ENCODE assay signal across 25 mouse cellular contexts in genomic region chr3:108129804-108130203, GRCm38 (mm10). TPM values are rescaled to one million over a fixed set of nuclear protein-coding genes. Genes with fewer than 3 reads are reported as not detected.
DNase-seq lines count a peak whose midpoint lies in the region; ATAC-seq and TF ChIP-seq lines count a peak whose summit lies in the region.
"Had no signal": no experiment of that assay in that cellular context is flagged by ENCODE, and none has a peak within 500 bp of the region (broad histone marks: within the 10 kb centered on the region; RNA-seq: fewer than 3 reads in every experiment).

No protein-coding gene starts in this region.

- H3K27ac ChIP-seq in liver, embryonic 12.5 days = peak overlapping the region; percentile 75
- H3K27ac ChIP-seq in liver, embryonic 16.5 days (ENCODE audit: low read length) = peak overlapping the region; percentile 68
- no peak overlapping the region for H3K27ac ChIP-seq in forebrain, postnatal 0 days (ENCODE audit: low read depth, low read length)
- H3K27ac ChIP-seq in lung, postnatal 0 days (ENCODE audit: low read length) = no peak overlapping the region
- H3K27ac ChIP-seq in hindbrain, embryonic 11.5 days (ENCODE audit: low read depth, low read length) = no peak overlapping the region
- H3K27ac ChIP-seq: embryonic facial prominence, embryonic 13.5 days; gastrocnemius, adult 2 months; heart, embryonic 10.5 days; heart, embryonic 15.5 days; hindbrain, embryonic 15.5 days had no signal

- 35% methylated on average over 4 of the region's 4 CpGs for WGBS in liver, embryonic 12.5 days (ENCODE audit: insufficient replicate concordance)
- WGBS in liver, embryonic 16.5 days (ENCODE audit: insufficient replicate concordance) = 23% methylated on average over 4 of the region's 4 CpGs
- 95% methylated on average over 4 of the region's 4 CpGs for WGBS in forebrain, postnatal 0 days
- 86% methylated on average over 4 of the region's 4 CpGs for WGBS in lung, postnatal 0 days
- 90% methylated on average over 4 of the region's 4 CpGs for WGBS in hindbrain, embryonic 11.5 days

- ATAC-seq in erythroblast, adult 5-6 weeks (replicated peaks; ENCODE audit: low FRiP score, poor library complexity, severe bottlenecking) = no peak
- ATAC-seq in G1E (ENCODE audit: extremely low read depth, insufficient number of reproducible peaks, low FRiP score, poor library complexity, severe bottlenecking) = peak; percentile 70
- ATAC-seq in liver, embryonic 12.5 days = peak; percentile 86
- peak; percentile 80 for ATAC-seq in liver, embryonic 16.5 days (ENCODE audit: low read depth)
- no peak for ATAC-seq in forebrain, postnatal 0 days
- no peak for ATAC-seq in lung, postnatal 0 days
- no peak for ATAC-seq in hindbrain, embryonic 11.5 days (ENCODE audit: low FRiP score)
- ATAC-seq: activated CD4-positive, CD25-positive, alpha-beta regulatory T cell, adult 4 months; CD4-positive, CD25-positive, alpha-beta regulatory T cell, adult 4 months; forebrain, embryonic 16.5 days; Patski had no signal

- no peak for TF ChIP-seq EP300 in lung, postnatal 0 days (IDR thresholded peaks at IDR 0.05)

- peak overlapping the region; percentile 47 for H3K4me2 ChIP-seq in liver, embryonic 12.5 days
- peak overlapping the region; percentile 37 for H3K4me2 ChIP-seq in liver, embryonic 16.5 days (ENCODE audit: low read depth, low read length)
- no peak overlapping the region for H3K4me2 ChIP-seq in forebrain, postnatal 0 days (ENCODE audit: low read depth)
- no peak overlapping the region for H3K4me2 ChIP-seq in lung, postnatal 0 days (replicated peaks; ENCODE audit: low read depth, low read length)
- no peak overlapping the region for H3K4me2 ChIP-seq in hindbrain, embryonic 11.5 days (replicated peaks; ENCODE audit: low read depth, low read length)
- H3K4me2 ChIP-seq: embryonic facial prominence, embryonic 13.5 days; heart, embryonic 15.5 days; hindbrain, embryonic 15.5 days had no signal

- H3K4me1 ChIP-seq in erythroblast, embryonic 14.5 days (ENCODE audit: control insufficient read depth) = peaks cover 81% of the 10 kb centered on the region
- peaks cover 81% of the 10 kb centered on the region for H3K4me1 ChIP-seq in G1E (ENCODE audit: insufficient read depth, low read depth, low read length)
- H3K4me1 ChIP-seq in liver, embryonic 12.5 days = peaks cover 94% of the 10 kb centered on the region
- H3K4me1 ChIP-seq in liver, embryonic 16.5 days (ENCODE audit: control insufficient read depth, low read depth, low read length) = peaks cover 66% of the 10 kb centered on the region
- no peaks in the 10 kb centered on the region for H3K4me1 ChIP-seq in forebrain, postnatal 0 days (ENCODE audit: insufficient read depth)
- peaks cover 9% of the 10 kb centered on the region; the same call in 1 of the 2 replicates for H3K4me1 ChIP-seq in lung, postnatal 0 days (ENCODE audit: insufficient read depth, low read depth, low read length)
- H3K4me1 ChIP-seq in hindbrain, embryonic 11.5 days (replicated peaks; ENCODE audit: control insufficient read depth, insufficient read depth, low read length) = no peaks in the 10 kb centered on the region; the same call in 1 of the 2 replicates

- H3K9ac ChIP-seq in liver, embryonic 12.5 days = no peak overlapping the region
- 0 out of 2 replicates have a peak overlapping the region, but pooled peaks have one; percentile 22 for H3K9ac ChIP-seq in liver, embryonic 16.5 days (ENCODE audit: low read depth, low read length)
- H3K9ac ChIP-seq in forebrain, postnatal 0 days = no peak overlapping the region
- no peak overlapping the region for H3K9ac ChIP-seq in lung, postnatal 0 days (replicated peaks; ENCODE audit: low read depth)
- H3K9ac ChIP-seq in hindbrain, embryonic 11.5 days (ENCODE audit: low read depth, low read length) = no peak overlapping the region
- H3K9ac ChIP-seq: embryonic facial prominence, embryonic 13.5 days; heart, embryonic 15.5 days; hindbrain, embryonic 15.5 days had no signal

- no peaks in the 10 kb centered on the region for H3K9me3 ChIP-seq in erythroblast, embryonic 14.5 days (ENCODE audit: control insufficient read depth, low read length)
- H3K9me3 ChIP-seq in G1E (replicated peaks) = no peaks in the 10 kb centered on the region
- H3K9me3 ChIP-seq in liver, embryonic 12.5 days (replicated peaks) = no peaks in the 10 kb centered on the region
- no peaks in the 10 kb centered on the region for H3K9me3 ChIP-seq in liver, embryonic 16.5 days (replicated peaks; ENCODE audit: control insufficient read depth, low read length)
- H3K9me3 ChIP-seq in forebrain, postnatal 0 days (ENCODE audit: low read length) = no peaks in the 10 kb centered on the region
- no peaks in the 10 kb centered on the region for H3K9me3 ChIP-seq in lung, postnatal 0 days (ENCODE audit: low read length)
- no peaks in the 10 kb centered on the region for H3K9me3 ChIP-seq in hindbrain, embryonic 11.5 days (ENCODE audit: control insufficient read depth, low read length)
- H3K9me3 ChIP-seq: embryonic facial prominence, embryonic 13.5 days; heart, embryonic 10.5 days; heart, embryonic 15.5 days; hindbrain, embryonic 15.5 days had no signal

- no peaks in the 10 kb centered on the region for H3K27me3 ChIP-seq in erythroblast, embryonic 14.5 days (ENCODE audit: control insufficient read depth)
- H3K27me3 ChIP-seq in G1E (ENCODE audit: insufficient read depth, low read length) = no peaks in the 10 kb centered on the region
- H3K27me3 ChIP-seq in liver, embryonic 12.5 days (replicated peaks) = no peaks in the 10 kb centered on the region
- H3K27me3 ChIP-seq in liver, embryonic 16.5 days (ENCODE audit: control insufficient read depth, insufficient read depth, low read depth, low read length) = no peaks in the 10 kb centered on the region
- H3K27me3 ChIP-seq in forebrain, postnatal 0 days (ENCODE audit: insufficient read depth, low read length) = no peaks in the 10 kb centered on the region
- no peaks in the 10 kb centered on the region for H3K27me3 ChIP-seq in lung, postnatal 0 days (replicated peaks; ENCODE audit: insufficient read depth, low read length)
- H3K27me3 ChIP-seq in hindbrain, embryonic 11.5 days (ENCODE audit: control insufficient read depth, insufficient read depth, low read length) = no peaks in the 10 kb centered on the region
- H3K27me3 ChIP-seq: embryonic facial prominence, embryonic 13.5 days; heart, embryonic 15.5 days; hindbrain, embryonic 15.5 days; Patski had no signal

- H3K36me3 ChIP-seq in erythroblast, embryonic 14.5 days (ENCODE audit: control insufficient read depth) = peaks cover 58% of the 10 kb centered on the region
- H3K36me3 ChIP-seq in G1E (replicated peaks) = peaks cover 62% of the 10 kb centered on the region
- H3K36me3 ChIP-seq in liver, embryonic 12.5 days = 0 out of 2 replicates have a peak, but pooled peaks cover 8% of the 10 kb centered on the region
- no peaks in the 10 kb centered on the region for H3K36me3 ChIP-seq in liver, embryonic 16.5 days (ENCODE audit: control insufficient read depth, insufficient read depth)
- H3K36me3 ChIP-seq in forebrain, postnatal 0 days (ENCODE audit: insufficient read depth) = no peaks in the 10 kb centered on the region
- H3K36me3 ChIP-seq in lung, postnatal 0 days (ENCODE audit: insufficient read depth, low read length) = no peaks in the 10 kb centered on the region
- H3K36me3 ChIP-seq in hindbrain, embryonic 11.5 days (ENCODE audit: control insufficient read depth, insufficient read depth, low read length) = no peaks in the 10 kb centered on the region
- H3K36me3 ChIP-seq: embryonic facial prominence, embryonic 13.5 days; heart, embryonic 10.5 days; heart, embryonic 15.5 days; hindbrain, embryonic 15.5 days had no signal

- peak overlapping the region; percentile 5 for H3K4me3 ChIP-seq in erythroblast, embryonic 14.5 days (replicated peaks)
- H3K4me3 ChIP-seq in G1E (ENCODE audit: low read depth, low read length) = no peak overlapping the region; the same call in 1 of the 2 replicates
- no peak overlapping the region for H3K4me3 ChIP-seq in liver, embryonic 12.5 days
- H3K4me3 ChIP-seq in liver, embryonic 16.5 days (ENCODE audit: low read depth, low read length) = no peak overlapping the region
- H3K4me3 ChIP-seq in forebrain, postnatal 0 days (ENCODE audit: low read depth, low read length) = no peak overlapping the region
- no peak overlapping the region for H3K4me3 ChIP-seq in lung, postnatal 0 days (ENCODE audit: low read depth, low read length)
- H3K4me3 ChIP-seq in hindbrain, embryonic 11.5 days (ENCODE audit: low read depth, low read length) = no peak overlapping the region
- H3K4me3 ChIP-seq: embryonic facial prominence, embryonic 13.5 days; gastrocnemius, adult 2 months; heart, embryonic 10.5 days; heart, embryonic 15.5 days; hindbrain, embryonic 15.5 days had no signal

- no peak for TF ChIP-seq CTCF in G1E (IDR thresholded peaks at IDR 0.05; ENCODE audit: low read depth, low read length)
- TF ChIP-seq CTCF in forebrain, postnatal 0 days (IDR thresholded peaks at IDR 0.05; ENCODE audit: low read depth) = no peak
- no peak for TF ChIP-seq CTCF in lung, postnatal 0 days (IDR thresholded peaks at IDR 0.05)

- DNase-seq in G1E (ENCODE audit: low spot score) = no peak
- DNase-seq in forebrain, postnatal 0 days = no peak
- DNase-seq in lung, postnatal 0 days (ENCODE audit: low spot score) = no peak
- no peak for DNase-seq in hindbrain, embryonic 11.5 days (ENCODE audit: low spot score)
- DNase-seq: adrenal gland, postnatal 14 days; B cell, adult 2 months; cerebellum, adult 18-20 months; cerebellum, adult 9-11 months; cerebellum, postnatal 36 days; gastrocnemius, adult 2 months; gastrocnemius, postnatal 36 days; heart, postnatal 14 days had no signal

RNA-seq across cellular contexts. Expression of gene Gnai3, which starts 16.1 kb away (rescaled TPM):
- polyA plus RNA-seq in erythroblast, embryonic 14.5 days (2012) = 0.19 and 0.27 TPM in 2 replicates
- 46.8 and 63.4 TPM in 2 replicates for total RNA-seq in erythroblast, adult 5-6 weeks (2015; ENCODE audit: low replicate concordance)
- total RNA-seq in erythroblast, adult 5-6 weeks (2017; ENCODE audit: low replicate concordance) = 38.2 and 46.0 TPM in 2 replicates
- total RNA-seq in G1E (2014; fragmentation: Nextera tagmentation) (254 and 274 TPM in 2 replicates), G1E (2017) (413 and 481 TPM in 2 replicates)
- 36.8 and 37.9 TPM in 2 replicates for polyA plus RNA-seq in G1E (2012)
- polyA plus RNA-seq in liver, embryonic 12.5 days (2016; fragmentation: Nextera tagmentation; extraction: Ambion mirVana) = 89.0 and 91.7 TPM in 2 replicates
- polyA plus RNA-seq in liver, embryonic 16.5 days (2015; fragmentation: Nextera tagmentation; extraction: Ambion mirVana) = 69.9 and 73.7 TPM in 2 replicates
- 109 and 120 TPM in 2 replicates for total RNA-seq in forebrain, postnatal 0 days (2014; rRNA removed)
- polyA plus RNA-seq in forebrain, postnatal 0 days (2015; fragmentation: Nextera tagmentation; extraction: Ambion mirVana) = 104 and 118 TPM in 2 replicates
- 87.4 and 96.3 TPM in 2 replicates for polyA plus RNA-seq in lung, postnatal 0 days (2015; fragmentation: Nextera tagmentation; extraction: Ambion mirVana)
- 199 and 224 TPM in 2 replicates for polyA plus RNA-seq in hindbrain, embryonic 11.5 days (2014; fragmentation: Nextera tagmentation; extraction: Ambion mirVana)

RNA-seq across cellular contexts. Expression of gene Gpr61, which starts 24.9 kb away (rescaled TPM):
- not detected in 2 replicates for polyA plus RNA-seq in erythroblast, embryonic 14.5 days (2012)
- not detected in 2 replicates for total RNA-seq in erythroblast, adult 5-6 weeks (2015; ENCODE audit: low replicate concordance)
- not detected in 2 replicates for total RNA-seq in erythroblast, adult 5-6 weeks (2017; ENCODE audit: low replicate concordance)
- total RNA-seq in G1E (2014; fragmentation: Nextera tagmentation) = not detected in 2 replicates
- under 0.01 and 0.11 TPM in 2 replicates for total RNA-seq in G1E (2017)
- polyA plus RNA-seq in G1E (2012) = not detected in 2 replicates
- 0.04 TPM in 1 of 2 replicates, not detected in the other for polyA plus RNA-seq in liver, embryonic 12.5 days (2016; fragmentation: Nextera tagmentation; extraction: Ambion mirVana)
- 0.02 TPM in 1 of 2 replicates, not detected in the other for polyA plus RNA-seq in liver, embryonic 16.5 days (2015; fragmentation: Nextera tagmentation; extraction: Ambion mirVana)
- 8.1 and 9.8 TPM in 2 replicates for total RNA-seq in forebrain, postnatal 0 days (2014; rRNA removed)
- 3.2 and 5.3 TPM in 2 replicates for polyA plus RNA-seq in forebrain, postnatal 0 days (2015; fragmentation: Nextera tagmentation; extraction: Ambion mirVana)
- not detected in 2 replicates for polyA plus RNA-seq in lung, postnatal 0 days (2015; fragmentation: Nextera tagmentation; extraction: Ambion mirVana)
- polyA plus RNA-seq in hindbrain, embryonic 11.5 days (2014; fragmentation: Nextera tagmentation; extraction: Ambion mirVana) = 0.34 and 0.57 TPM in 2 replicates
- total RNA-seq: adrenal gland, postnatal 14 days; gastrocnemius, adult 2 months; gastrocnemius, postnatal 36 days; heart, postnatal 14 days; hematopoietic stem cell, adult 5-6 weeks had no signal
- polyA plus RNA-seq: activated CD4-positive, CD25-positive, alpha-beta regulatory T cell, adult 4 months had no signal

RNA-seq across cellular contexts. Expression of gene Gnat2, which starts 37.2 kb away (rescaled TPM):
- 0.03 TPM in 1 of 2 replicates, not detected in the other for polyA plus RNA-seq in erythroblast, embryonic 14.5 days (2012)
- 0.84 TPM in 1 of 2 replicates, not detected in the other for total RNA-seq in erythroblast, adult 5-6 weeks (2015; ENCODE audit: low replicate concordance)
- 0.09 and 0.56 TPM in 2 replicates for total RNA-seq in erythroblast, adult 5-6 weeks (2017; ENCODE audit: low replicate concordance)
- total RNA-seq in G1E (2014; fragmentation: Nextera tagmentation) (9.0 and 10.2 TPM in 2 replicates), G1E (2017) (2.0 and 4.5 TPM in 2 replicates)
- 0.85 and 2.4 TPM in 2 replicates for polyA plus RNA-seq in G1E (2012)
- 2.7 and 3.3 TPM in 2 replicates for polyA plus RNA-seq in liver, embryonic 12.5 days (2016; fragmentation: Nextera tagmentation; extraction: Ambion mirVana)
- polyA plus RNA-seq in liver, embryonic 16.5 days (2015; fragmentation: Nextera tagmentation; extraction: Ambion mirVana) = 3.8 and 4.1 TPM in 2 replicates
- 0.10 and 0.38 TPM in 2 replicates for total RNA-seq in forebrain, postnatal 0 days (2014; rRNA removed)
- polyA plus RNA-seq in forebrain, postnatal 0 days (2015; fragmentation: Nextera tagmentation; extraction: Ambion mirVana) = 0.16 and 0.27 TPM in 2 replicates
- polyA plus RNA-seq in lung, postnatal 0 days (2015; fragmentation: Nextera tagmentation; extraction: Ambion mirVana) = 0.33 and 0.45 TPM in 2 replicates
- polyA plus RNA-seq in hindbrain, embryonic 11.5 days (2014; fragmentation: Nextera tagmentation; extraction: Ambion mirVana) = 0.62 and 0.89 TPM in 2 replicates
- polyA plus RNA-seq: activated CD4-positive, CD25-positive, alpha-beta regulatory T cell, adult 4 months; CD4-positive, CD25-positive, alpha-beta regulatory T cell, adult 4 months had no signal

RNA-seq across cellular contexts. Expression of gene Ampd2, which starts 43.4 kb away (rescaled TPM):
- 10.5 and 12.6 TPM in 2 replicates for polyA plus RNA-seq in erythroblast, embryonic 14.5 days (2012)
- 7.1 and 8.6 TPM in 2 replicates for total RNA-seq in erythroblast, adult 5-6 weeks (2015; ENCODE audit: low replicate concordance)
- total RNA-seq in erythroblast, adult 5-6 weeks (2017; ENCODE audit: low replicate concordance) = 3.1 and 14.5 TPM in 2 replicates
- total RNA-seq in G1E (2014; fragmentation: Nextera tagmentation) (169 and 188 TPM in 2 replicates), G1E (2017) (81.6 and 85.9 TPM in 2 replicates)
- 380 and 438 TPM in 2 replicates for polyA plus RNA-seq in G1E (2012)
- polyA plus RNA-seq in liver, embryonic 12.5 days (2016; fragmentation: Nextera tagmentation; extraction: Ambion mirVana) = 77.4 and 80.6 TPM in 2 replicates
- 76.4 and 79.6 TPM in 2 replicates for polyA plus RNA-seq in liver, embryonic 16.5 days (2015; fragmentation: Nextera tagmentation; extraction: Ambion mirVana)
- total RNA-seq in forebrain, postnatal 0 days (2014; rRNA removed) = 46.6 and 48.7 TPM in 2 replicates
- polyA plus RNA-seq in forebrain, postnatal 0 days (2015; fragmentation: Nextera tagmentation; extraction: Ambion mirVana) = 38.8 and 47.0 TPM in 2 replicates
- 11.6 and 12.6 TPM in 2 replicates for polyA plus RNA-seq in lung, postnatal 0 days (2015; fragmentation: Nextera tagmentation; extraction: Ambion mirVana)
- polyA plus RNA-seq in hindbrain, embryonic 11.5 days (2014; fragmentation: Nextera tagmentation; extraction: Ambion mirVana) = 32.1 and 32.6 TPM in 2 replicates

RNA-seq across cellular contexts. Expression of gene Amigo1, which starts 56.3 kb away (rescaled TPM):
- polyA plus RNA-seq in erythroblast, embryonic 14.5 days (2012) = 0.01 TPM in 1 of 2 replicates, not detected in the other
- total RNA-seq in erythroblast, adult 5-6 weeks (2015; ENCODE audit: low replicate concordance) = not detected in 2 replicates
- 0.77 TPM in 1 of 2 replicates, not detected in the other for total RNA-seq in erythroblast, adult 5-6 weeks (2017; ENCODE audit: low replicate concordance)
- 0.29 and 0.98 TPM in 2 replicates for total RNA-seq in G1E (2014; fragmentation: Nextera tagmentation)
- total RNA-seq in G1E (2017) = 0.66 and 0.99 TPM in 2 replicates
- polyA plus RNA-seq in G1E (2012) = 0.46 and 0.51 TPM in 2 replicates
- polyA plus RNA-seq in liver, embryonic 12.5 days (2016; fragmentation: Nextera tagmentation; extraction: Ambion mirVana) = 1.1 and 1.2 TPM in 2 replicates
- polyA plus RNA-seq in liver, embryonic 16.5 days (2015; fragmentation: Nextera tagmentation; extraction: Ambion mirVana) = 0.61 and 0.64 TPM in 2 replicates
- total RNA-seq in forebrain, postnatal 0 days (2014; rRNA removed) = 20.4 and 22.0 TPM in 2 replicates
- polyA plus RNA-seq in forebrain, postnatal 0 days (2015; fragmentation: Nextera tagmentation; extraction: Ambion mirVana) = 9.4 and 12.1 TPM in 2 replicates
- polyA plus RNA-seq in lung, postnatal 0 days (2015; fragmentation: Nextera tagmentation; extraction: Ambion mirVana) = 4.6 TPM in 2 replicates
- 4.2 and 6.0 TPM in 2 replicates for polyA plus RNA-seq in hindbrain, embryonic 11.5 days (2014; fragmentation: Nextera tagmentation; extraction: Ambion mirVana)

Comparison
In these comparisons a context has a peak if more than half of its experiments do, and no peak if none do; other contexts are left out.
1. ATAC-seq: peak in G1E (single experiment), liver, embryonic 12.5 days (single experiment) and liver, embryonic 16.5 days (single experiment); none in erythroblast, adult 5-6 weeks (single experiment), forebrain, postnatal 0 days (single experiment), lung, postnatal 0 days (single experiment) and hindbrain, embryonic 11.5 days (single experiment).
2. H3K27ac ChIP-seq: peak in liver, embryonic 12.5 days (single experiment) and liver, embryonic 16.5 days (single experiment); none in forebrain, postnatal 0 days (single experiment), lung, postnatal 0 days (single experiment) and hindbrain, embryonic 11.5 days (single experiment).
3. H3K4me2 ChIP-seq: peak in liver, embryonic 12.5 days (single experiment) and liver, embryonic 16.5 days (single experiment); none in forebrain, postnatal 0 days (single experiment), lung, postnatal 0 days (single experiment) and hindbrain, embryonic 11.5 days (single experiment).
4. RNA of gene Gnai3, which starts 16.1 kb away (polyA plus RNA-seq): 199 to 224 TPM in hindbrain, embryonic 11.5 days, 104 to 118 TPM in forebrain, postnatal 0 days, 89.0 to 91.7 TPM in liver, embryonic 12.5 days, 87.4 to 96.3 TPM in lung, postnatal 0 days, 69.9 to 73.7 TPM in liver, embryonic 16.5 days and 36.8 to 37.9 TPM in G1E; 0.19 to 0.27 TPM in erythroblast, embryonic 14.5 days; every median in the first group is over 10 times any median in the second.